Mouse (Mus musculus) lung, embryonic 16.5 days (tissue): ENCODE data around the gene Plppr3. TPM values are rescaled to one million over a fixed set of nuclear protein-coding genes. Genes with fewer than 3 reads are reported as not detected.
"Not testable (repeated sequence)": the region's sequence is repeated elsewhere in the genome, so short reads cannot be mapped to it uniquely, and the experiment has no call there.

Experiments used
- ATAC-seq: fragments of 200-750 bp; cut with Nextera tagmentation; 2 replicates; pipeline ENCODE4 v1.8.0; 2017; ENCODE audit warnings: low read depth, mild to moderate bottlenecking, moderate library complexity
- H3K27ac ChIP-seq: fragments of 300-500 bp; sonication (generic); 2 replicates; pipeline ENCODE4 v1.5.1; 2014; ENCODE audit warnings: mild to moderate bottlenecking, control low read depth, low read length
- H3K27me3 ChIP-seq: fragments of 300-500 bp; sonication (generic); 2 replicates; pipeline ENCODE4 v1.6.1; 2014; ENCODE audit warnings: low read depth, low read length, mixed read lengths; ENCODE audit not compliant: control insufficient read depth, insufficient read depth
- H3K36me3 ChIP-seq: fragments of 300-500 bp; sonication (generic); 2 replicates; pipeline ENCODE4 v1.6.1; 2014; ENCODE audit warnings: low read length; ENCODE audit not compliant: control insufficient read depth, insufficient read depth
- H3K4me1 ChIP-seq: fragments of 300-500 bp; sonication (generic); replicated peaks from 2 replicates; pipeline ENCODE4 v1.6.1; 2014; ENCODE audit warnings: low read length, mixed read lengths; ENCODE audit not compliant: control insufficient read depth, insufficient read depth
- H3K4me2 ChIP-seq: fragments of 300-500 bp; sonication (generic); 2 replicates; pipeline ENCODE4 v1.6.1; 2014; ENCODE audit warnings: low read depth, low read length, control low read depth
- H3K4me3 ChIP-seq: fragments of 300-500 bp; sonication (generic); 2 replicates; pipeline ENCODE4 v1.5.1; 2014; ENCODE audit warnings: mild to moderate bottlenecking, low read length, control low read depth
- H3K9ac ChIP-seq: fragments of 300-500 bp; sonication (generic); 2 replicates; pipeline ENCODE4 v1.6.1; 2014; ENCODE audit warnings: low read length, control low read depth
- H3K9me3 ChIP-seq: fragments of 300-500 bp; sonication (generic); 2 replicates; pipeline ENCODE4 v1.6.1; 2016; ENCODE audit warnings: low read length; ENCODE audit not compliant: control insufficient read depth
- WGBS: fragments of 180-500 bp; shearing (Covaris S2); extraction: QIAGEN DNeasy Blood & Tissue Kit; methylation state at CpG from one replicate; pipeline ENCODE4 v1.1.7; 2014; 5-methylcytosine and 5-hydroxymethylcytosine counted together
- polyA plus RNA-seq: library from polyadenylated mRNA; unstranded; fragments of >200 nt; fragmentation: Nextera tagmentation; extraction: Ambion mirVana; gene quantifications from 2 replicates; pipeline ENCODE4 v1.2.1, GENCODE M21; 2015

Gene Plppr3
- polyA plus RNA-seq, 1 experiment from 2014 or later = 26.4 TPM

DNA sequence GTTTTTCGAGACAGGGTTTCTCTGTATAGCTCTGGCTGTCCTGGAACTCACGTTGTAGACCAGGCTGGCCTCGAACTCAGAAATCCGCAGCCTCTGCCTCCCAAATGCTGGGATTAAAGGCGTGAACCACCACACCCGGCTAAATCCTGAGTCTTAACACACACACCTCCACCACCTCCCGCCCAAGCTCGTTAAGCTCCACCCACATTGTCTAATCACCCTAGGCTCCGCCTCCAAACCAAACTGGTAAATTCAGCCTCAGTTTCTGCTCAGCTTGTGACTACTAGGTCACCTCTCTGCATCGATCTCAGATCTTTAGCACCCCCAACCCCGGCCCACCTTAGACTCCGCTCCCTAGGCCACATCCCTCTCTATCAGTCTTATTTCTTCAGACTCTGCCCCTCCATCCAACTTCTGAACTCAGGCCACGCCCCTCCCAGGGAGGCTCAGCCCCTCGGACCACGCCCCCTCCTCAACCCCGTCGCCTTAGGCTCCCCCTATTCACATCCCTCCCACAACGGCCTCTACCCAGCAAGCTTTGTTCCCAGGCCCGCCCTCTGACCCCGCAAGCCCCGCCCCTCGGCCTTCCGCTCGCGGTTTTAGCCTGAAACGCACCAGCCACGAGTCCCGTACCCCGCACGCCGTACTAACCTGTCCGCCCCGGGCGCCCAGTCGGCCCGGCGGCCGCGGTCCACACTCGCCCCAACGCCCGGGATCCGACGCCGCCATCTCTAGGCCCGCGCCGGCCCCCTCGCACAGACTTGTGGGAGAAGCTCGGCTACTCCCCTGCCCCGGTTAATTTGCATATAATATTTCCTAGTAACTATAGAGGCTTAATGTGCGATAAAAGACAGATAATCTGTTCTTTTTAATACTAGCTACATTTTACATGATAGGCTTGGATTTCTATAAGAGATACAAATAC, 34.0 kb upstream of the Plppr3 start, which contains the start of gene Med16:
Med16 (minus strand) TSS at position 757 of the 925 bp plus-strand sequence.
- peak; percentile 98 for ATAC-seq
- peak within 1 kb of the TSS; percentile 97 for H3K27ac ChIP-seq
- 2% methylated on average over 52 of the region's 52 CpGs for WGBS
- peak within 1 kb of the TSS; percentile 85 for H3K4me3 ChIP-seq
- peak within 1 kb of the TSS; percentile 97 for H3K9ac ChIP-seq
- no peaks in the 10 kb centered on the region for H3K9me3 ChIP-seq
- H3K27me3 ChIP-seq = no peaks in the 10 kb centered on the region
- H3K36me3 ChIP-seq = peaks cover 41% of the 10 kb centered on the region
- H3K4me1 ChIP-seq = peaks cover 5% of the 10 kb centered on the region; the same call in 1 of the 2 replicates
- H3K4me2 ChIP-seq = peak within 1 kb of the TSS; percentile 58

DNA sequence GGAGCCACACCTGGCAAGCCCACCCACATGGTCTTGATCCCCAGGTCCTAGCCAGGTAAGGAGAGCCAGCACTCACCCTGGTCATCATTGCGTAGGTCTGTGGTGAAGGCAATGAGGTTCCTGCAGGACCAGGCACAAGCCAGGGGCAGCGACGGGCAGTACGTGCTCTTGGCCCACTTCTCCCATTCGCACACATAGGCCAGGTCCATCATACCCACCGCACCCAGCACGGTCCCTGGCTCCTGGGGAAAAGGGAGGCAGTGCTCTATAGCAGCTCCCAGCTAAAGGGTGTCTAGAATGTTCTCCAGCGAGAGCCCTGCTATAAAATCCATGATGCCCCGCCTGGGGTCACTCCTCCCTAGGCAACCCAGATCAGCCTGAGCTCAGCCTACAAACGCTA, 33.0 kb upstream of the Plppr3 start:
- Histone ChIP-seq H3K4me2 (no peak overlapping the region), H3K9ac (no peak overlapping the region), H3K4me1 (peaks cover 5% of the 10 kb centered on the region; the same call in 1 of the 2 replicates), H3K36me3 (peaks cover 45% of the 10 kb centered on the region), H3K27me3 (no peaks in the 10 kb centered on the region), H3K4me3 (no peak overlapping the region), H3K9me3 (no peaks in the 10 kb centered on the region), H3K27ac (no peak overlapping the region)
- no peak for ATAC-seq
- WGBS = 91% methylated on average over 10 of the region's 10 CpGs

GRCm38 (mm10) chr10:79906712-79907111, 32.3 kb upstream of the Plppr3 start:
- ATAC-seq = no peak
- peaks cover 41% of the 10 kb centered on the region for H3K36me3 ChIP-seq
- H3K9ac ChIP-seq = no peak overlapping the region
- peaks cover 5% of the 10 kb centered on the region; the same call in 1 of the 2 replicates for H3K4me1 ChIP-seq
- H3K9me3 ChIP-seq = no peaks in the 10 kb centered on the region
- no peak overlapping the region for H3K27ac ChIP-seq
- H3K27me3 ChIP-seq = no peaks in the 10 kb centered on the region
- WGBS = 89% methylated on average over 9 of the region's 9 CpGs
- H3K4me3 ChIP-seq = no peak overlapping the region
- H3K4me2 ChIP-seq = no peak overlapping the region

- 84% methylated on average over 2 of the region's 2 CpGs for WGBS
- Histone ChIP-seq H3K27me3 (no peaks in the 10 kb centered on the region), H3K27ac (no peak overlapping the region), H3K9ac (no peak overlapping the region), H3K4me2 (no peak overlapping the region), H3K9me3 (no peaks in the 10 kb centered on the region), H3K36me3 (peaks cover 37% of the 10 kb centered on the region), H3K4me3 (no peak overlapping the region), H3K4me1 (peaks cover 9% of the 10 kb centered on the region; the same call in 1 of the 2 replicates)
- ATAC-seq = no peak
Observed at GRCm38 (mm10) chr10:79900951-79901410, 26.5 kb upstream of the Plppr3 start.

GRCm38 (mm10) chr10:79897316-79898245, 23.1 kb upstream of the Plppr3 start:
- Histone ChIP-seq H3K4me3 (no peak overlapping the region), H3K9me3 (no peaks in the 10 kb centered on the region), H3K27me3 (no peaks in the 10 kb centered on the region), H3K36me3 (peaks cover 20% of the 10 kb centered on the region), H3K27ac (no peak overlapping the region), H3K4me2 (no peak overlapping the region), H3K9ac (no peak overlapping the region), H3K4me1 (peaks cover 9% of the 10 kb centered on the region; the same call in 1 of the 2 replicates)
- WGBS = 51% methylated on average over 20 of the region's 20 CpGs
- no peak for ATAC-seq

DNA sequence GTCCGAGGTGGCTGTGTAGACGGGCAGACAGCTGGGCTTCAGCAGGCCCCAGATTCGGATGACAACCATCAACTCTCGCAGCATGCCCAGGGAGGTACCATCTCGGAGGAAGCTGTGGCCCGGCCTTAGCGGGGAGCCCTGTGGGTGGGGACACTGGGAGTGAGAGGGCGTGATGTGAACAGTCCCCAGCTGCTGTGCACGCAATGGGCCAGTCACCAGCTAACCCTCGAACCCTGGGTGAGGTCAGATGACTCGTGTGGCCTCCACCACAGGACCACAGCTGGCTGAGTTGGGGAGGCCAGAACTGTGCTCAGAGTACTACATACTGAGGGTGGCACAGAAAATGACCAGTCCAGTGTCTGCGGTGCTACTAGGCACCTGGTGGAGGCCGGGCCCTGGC, 22.4 kb upstream of the Plppr3 start:
- 68% methylated on average over 13 of the region's 13 CpGs for WGBS
- H3K36me3 ChIP-seq = peaks cover 16% of the 10 kb centered on the region
- ATAC-seq = peak; percentile 44

DNA sequence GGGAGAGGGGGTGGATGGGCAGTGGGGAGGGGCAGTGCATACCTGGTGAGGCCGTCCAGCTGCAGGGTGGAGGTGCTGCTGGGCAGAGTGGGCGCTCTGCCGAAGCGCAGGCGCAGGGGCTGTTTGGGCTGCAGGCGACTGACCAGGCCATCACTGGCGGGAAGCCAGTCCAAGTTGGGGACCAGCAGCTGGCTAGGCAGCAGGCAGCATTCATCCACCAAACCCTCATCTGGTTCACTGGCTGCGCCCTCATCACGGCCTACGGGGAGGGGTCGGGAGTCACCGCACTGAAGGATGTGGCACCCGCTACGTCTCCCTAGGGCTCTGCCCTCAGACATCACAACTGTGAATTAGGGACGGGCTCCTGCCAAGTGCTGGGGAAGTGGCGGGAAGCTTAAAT, 21.9 kb upstream of the Plppr3 start:
- H3K9ac ChIP-seq = no peak overlapping the region
- no peak overlapping the region for H3K4me2 ChIP-seq
- no peak overlapping the region for H3K4me3 ChIP-seq
- H3K27me3 ChIP-seq = no peaks in the 10 kb centered on the region
- no peak for ATAC-seq
- peaks cover 9% of the 10 kb centered on the region; the same call in 1 of the 2 replicates for H3K4me1 ChIP-seq
- peaks cover 16% of the 10 kb centered on the region for H3K36me3 ChIP-seq
- WGBS = 85% methylated on average over 16 of the region's 16 CpGs
- no peak overlapping the region for H3K27ac ChIP-seq
- no peaks in the 10 kb centered on the region for H3K9me3 ChIP-seq

More for the DNA sequence above, 22.4 kb upstream of the Plppr3 start:
- no peaks in the 10 kb centered on the region for H3K27me3 ChIP-seq
- H3K9ac ChIP-seq = no peak overlapping the region
- H3K4me2 ChIP-seq = no peak overlapping the region
- peaks cover 9% of the 10 kb centered on the region; the same call in 1 of the 2 replicates for H3K4me1 ChIP-seq
- no peak overlapping the region for H3K27ac ChIP-seq
- no peaks in the 10 kb centered on the region for H3K9me3 ChIP-seq
- no peak overlapping the region for H3K4me3 ChIP-seq

- H3K4me1 ChIP-seq, H3K27ac ChIP-seq, H3K27me3 ChIP-seq, H3K36me3 ChIP-seq, H3K9ac ChIP-seq, H3K9me3 ChIP-seq, H3K4me3 ChIP-seq, H3K4me2 ChIP-seq: not testable (repeated sequence)
- peak; percentile 51 for ATAC-seq
- 41% methylated on average over 22 of the region's 22 CpGs for WGBS
Observed at GRCm38 (mm10) chr10:79892451-79893118, 18.2 kb upstream of the Plppr3 start.
